Mouse (Mus musculus): ENCODE measurements around the gene Inf2. TPM values are rescaled to one million over a fixed set of nuclear protein-coding genes. Genes with fewer than 3 reads are reported as not detected.
A peak's percentile ranks its signal among the peaks of the same experiment; 100 is the strongest.

Inf2 gene
- total RNA-seq, 2 experiments from 2014 or later = 7.8 to 18.1 TPM

- no peak for ATAC-seq (replicated peaks; ENCODE audit: poor library complexity, severe bottlenecking)
These were observed 31.9 kb downstream of the Inf2 start for GRCm38 (mm10) chr12:112620354-112621061.

GRCm38 (mm10) chr12:112621900-112622299, 33.3 kb downstream of the Inf2 start:
- ATAC-seq (replicated peaks; ENCODE audit: poor library complexity, severe bottlenecking) = no peak

- ATAC-seq (replicated peaks; ENCODE audit: poor library complexity, severe bottlenecking) = peak; percentile 13; the same call in 1 of the 2 replicates
These were observed 35.2 kb downstream of the Inf2 start for GRCm38 (mm10) chr12:112623742-112624141.

- ATAC-seq (replicated peaks; ENCODE audit: poor library complexity, severe bottlenecking) = no peak
These were observed 37.1 kb downstream of the Inf2 start for GRCm38 (mm10) chr12:112625700-112626099.

GRCm38 (mm10) chr12:112626455-112626854, 37.9 kb downstream of the Inf2 start:
- no peak for ATAC-seq (replicated peaks; ENCODE audit: poor library complexity, severe bottlenecking)

- no peak for ATAC-seq (replicated peaks; ENCODE audit: poor library complexity, severe bottlenecking)
These were observed 38.7 kb downstream of the Inf2 start for GRCm38 (mm10) chr12:112627097-112627881.

GRCm38 (mm10) chr12:112628197-112628596, 39.6 kb downstream of the Inf2 start:
- ATAC-seq (replicated peaks; ENCODE audit: poor library complexity, severe bottlenecking) = no peak

- peak; percentile 70 for ATAC-seq (replicated peaks; ENCODE audit: poor library complexity, severe bottlenecking)
These were observed 40.5 kb downstream of the Inf2 start for GRCm38 (mm10) chr12:112628928-112629721.

GRCm38 (mm10) chr12:112630029-112630428, 41.4 kb downstream of the Inf2 start:
- ATAC-seq (replicated peaks; ENCODE audit: poor library complexity, severe bottlenecking) = no peak

GRCm38 (mm10) chr12:112630796-112631195, 42.2 kb downstream of the Inf2 start:
- ATAC-seq (replicated peaks; ENCODE audit: poor library complexity, severe bottlenecking) = no peak

GRCm38 (mm10) chr12:112631472-112631871, 42.9 kb downstream of the Inf2 start:
- no peak for ATAC-seq (replicated peaks; ENCODE audit: poor library complexity, severe bottlenecking)

- ATAC-seq (replicated peaks; ENCODE audit: poor library complexity, severe bottlenecking) = no peak
These were observed 43.6 kb downstream of the Inf2 start for GRCm38 (mm10) chr12:112632084-112632777.

- ATAC-seq (replicated peaks; ENCODE audit: poor library complexity, severe bottlenecking) = peak; percentile 31
These were observed 44.3 kb downstream of the Inf2 start for GRCm38 (mm10) chr12:112632907-112633306.

- ATAC-seq (replicated peaks; ENCODE audit: poor library complexity, severe bottlenecking) = no peak
These were observed 45.1 kb downstream of the Inf2 start for GRCm38 (mm10) chr12:112633686-112634085.

GRCm38 (mm10) chr12:112639526-112639925, 50.9 kb downstream of the Inf2 start:
- no peak for ATAC-seq (replicated peaks; ENCODE audit: poor library complexity, severe bottlenecking)

GRCm38 (mm10) chr12:112643126-112643525, 54.5 kb downstream of the Inf2 start:
- ATAC-seq (replicated peaks; ENCODE audit: poor library complexity, severe bottlenecking) = no peak

- peak; percentile 77 for ATAC-seq (replicated peaks; ENCODE audit: poor library complexity, severe bottlenecking)
These were observed 55.7 kb downstream of the Inf2 start, which contains the start of gene Siva1 for GRCm38 (mm10) chr12:112644180-112644854. TSS of gene Siva1 (plus strand) at chr12:112644679.

- ATAC-seq (replicated peaks; ENCODE audit: poor library complexity, severe bottlenecking) = no peak
These were observed 56.4 kb downstream of the Inf2 start for GRCm38 (mm10) chr12:112644855-112645506.

- no peak for ATAC-seq (replicated peaks; ENCODE audit: poor library complexity, severe bottlenecking)
These were observed 57.6 kb downstream of the Inf2 start for GRCm38 (mm10) chr12:112646139-112646538.
